Mouse (Mus musculus) cerebellum, adult 2 months (tissue): ENCODE measurements around the gene Elf4. TPM values are rescaled to one million over a fixed set of nuclear protein-coding genes. Genes with fewer than 3 reads are reported as not detected.
A peak's percentile ranks its signal among the peaks of the same experiment; 100 is the strongest.

ENCODE experiments used
- DNase-seq, 2 experiments: peaks; one replicate each; pipeline ENCODE4 v3.0.0; 2021
- H3K27ac ChIP-seq: fragments of 200-500 bp; 2 replicates; pipeline ENCODE4 v1.5.1; 2012; ENCODE audit warnings: low read length, control low read depth, inconsistent platforms; ENCODE audit not compliant: insufficient read depth
- H3K27me3 ChIP-seq: fragments of 200-500 bp; 2 replicates; pipeline ENCODE4 v1.6.1; 2012; ENCODE audit warnings: inconsistent platforms, mild to moderate bottlenecking, low read length, moderate library complexity; ENCODE audit not compliant: control insufficient read depth, insufficient read depth
- H3K4me1 ChIP-seq: fragments of 200-500 bp; 2 replicates; pipeline ENCODE4 v1.6.1; 2011; ENCODE audit warnings: low read length; ENCODE audit not compliant: control insufficient read depth, insufficient read depth
- H3K4me3 ChIP-seq: fragments of 200-500 bp; replicated peaks from 2 replicates; pipeline ENCODE3; 2011; ENCODE audit warnings: mild to moderate bottlenecking, low read depth, low read length, control low read depth; ENCODE audit not compliant: insufficient read depth
- CTCF ChIP-seq: fragments of 200-500 bp; IDR thresholded peaks from 2 replicates; pipeline ENCODE4 v1.5.1; 2011; ENCODE audit warnings: low read depth, mild to moderate bottlenecking, control low read depth, low read length, moderate library complexity, borderline replicate concordance; ENCODE audit not compliant: insufficient read depth
- POLR2A ChIP-seq: fragments of 200-500 bp; IDR thresholded peaks from 2 replicates; pipeline ENCODE4 v1.6.1; 2011; ENCODE audit warnings: low read length, control low read depth, borderline replicate concordance; ENCODE audit not compliant: insufficient read depth
- WGBS: fragments of 180-500 bp; shearing (Covaris S2); methylation state at CpG from one replicate; pipeline ENCODE4 v1.1.7; 2018; 5-methylcytosine and 5-hydroxymethylcytosine counted together
- polyA plus RNA-seq: library from polyadenylated mRNA; depleted of rRNA; stranded (reverse); fragments of >200 nt; gene quantifications from 2 replicates; pipeline ENCODE4 v1.2.3, GENCODE M21; 2012; rRNA removed

The Elf4 gene
- 0.36 and 0.38 TPM in 2 replicates for polyA plus RNA-seq

DNA sequence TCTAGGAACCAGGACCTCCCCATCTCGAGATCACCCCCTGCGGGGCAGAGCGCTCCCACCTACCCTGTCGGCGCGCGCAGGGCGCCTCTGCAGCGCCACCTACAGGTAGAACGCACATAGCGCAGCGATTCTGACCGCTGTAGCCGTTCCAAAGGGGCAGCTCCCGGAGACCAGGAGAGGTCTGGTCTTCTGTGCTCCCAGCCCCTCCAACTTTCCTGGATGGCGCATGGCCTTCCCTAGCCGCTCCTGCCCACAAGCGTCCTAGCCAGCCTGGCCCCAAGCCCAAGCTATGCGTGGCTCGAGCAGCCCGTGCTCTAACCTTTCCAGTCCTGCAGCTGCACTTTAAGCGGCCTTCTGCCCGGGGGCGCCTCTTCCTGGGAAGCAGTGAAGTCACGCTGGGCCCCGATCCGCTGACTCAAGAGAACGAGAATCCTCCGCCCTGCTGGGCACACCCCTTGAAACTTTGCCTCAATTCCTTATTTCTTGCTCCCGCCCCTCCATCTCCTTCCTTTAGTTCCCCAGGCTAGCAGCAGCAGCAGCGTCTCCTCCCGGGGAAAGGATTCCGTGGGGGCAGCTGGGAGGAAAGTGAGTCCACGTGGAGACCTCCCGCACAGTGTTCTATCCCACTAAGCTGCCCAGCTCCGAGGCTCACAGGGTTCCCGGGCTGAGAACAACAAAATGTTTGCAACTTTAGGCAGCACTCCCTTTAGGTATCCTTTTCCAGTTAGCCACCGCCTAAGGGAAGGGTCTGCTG, at the start of gene Elf4:
Gene Elf4, minus strand, starts transcription at position 379 of the 754 bp plus-strand sequence.
- WGBS, result 10% methylated on average over 38 of the region's 38 CpGs
- peak; percentile 33 to 54 for DNase-seq
- H3K4me3 ChIP-seq, result peak within 1 kb of the TSS; percentile 58
- H3K27ac ChIP-seq, result no peak within 1 kb of the TSS
- H3K27me3 ChIP-seq, result no peaks in the 10 kb centered on the region
- no peak for TF ChIP-seq POLR2A
- TF ChIP-seq CTCF, result peak; percentile 68
- no peaks in the 10 kb centered on the region for H3K4me1 ChIP-seq

- DNase-seq, result no peak
- no peak for TF ChIP-seq POLR2A
- no peak for TF ChIP-seq CTCF
- Histone ChIP-seq H3K4me3 (no peak overlapping the region), H3K27me3 (no peaks in the 10 kb centered on the region), H3K27ac (no peak overlapping the region), H3K4me1 (no peaks in the 10 kb centered on the region)
- 92% methylated on average over 8 of the region's 8 CpGs for WGBS
Observed at GRCm38 (mm10) chrX:48493763-48494162, 30.8 kb upstream of the Elf4 start.

GRCm38 (mm10) chrX:48481687-48482086, 18.8 kb upstream of the Elf4 start:
- WGBS, result 85% methylated on average over 7 of the region's 7 CpGs
- Histone ChIP-seq H3K4me1 (no peaks in the 10 kb centered on the region), H3K27ac (no peak overlapping the region), H3K4me3 (no peak overlapping the region), H3K27me3 (no peaks in the 10 kb centered on the region)
- TF ChIP-seq POLR2A (no peak), CTCF (no peak)
- no peak for DNase-seq

- Histone ChIP-seq H3K4me3 (no peak overlapping the region), H3K27ac (no peak overlapping the region), H3K27me3 (no peaks in the 10 kb centered on the region), H3K4me1 (no peaks in the 10 kb centered on the region)
- DNase-seq, result no peak
- WGBS, result 93% methylated on average over 4 of the region's 4 CpGs
- no peak for TF ChIP-seq CTCF
- no peak for TF ChIP-seq POLR2A
Observed at GRCm38 (mm10) chrX:48481095-48481494, 18.2 kb upstream of the Elf4 start.

- DNase-seq, result no peak
- 89% methylated on average over 3 of the region's 3 CpGs for WGBS
- H3K4me3 ChIP-seq, result no peak overlapping the region
- TF ChIP-seq POLR2A (no peak), CTCF (no peak)
- H3K27me3 ChIP-seq, result no peaks in the 10 kb centered on the region
- H3K4me1 ChIP-seq, result no peaks in the 10 kb centered on the region
- no peak overlapping the region for H3K27ac ChIP-seq
Observed at GRCm38 (mm10) chrX:48467355-48467946, 4.5 kb upstream of the Elf4 start.

DNA sequence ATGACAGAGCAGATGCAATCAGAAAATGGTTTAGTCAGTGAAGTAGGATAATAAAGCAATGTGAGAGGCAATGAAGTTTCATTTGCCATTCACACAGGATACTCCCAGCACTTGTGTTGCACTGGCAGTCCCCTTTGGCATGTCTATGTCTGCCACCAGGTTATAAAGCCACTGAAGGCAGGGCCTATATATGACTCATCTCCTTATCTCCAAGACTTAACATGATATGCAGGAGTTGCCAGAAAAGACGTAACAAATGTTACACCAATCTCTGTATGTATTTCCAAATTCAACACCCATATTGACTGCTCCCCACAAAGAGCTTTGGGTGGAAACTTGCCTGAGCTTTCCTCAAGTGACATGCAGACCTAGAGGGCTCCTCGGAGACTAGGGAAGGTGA, 3.2 kb upstream of the Elf4 start:
- H3K4me1 ChIP-seq, result no peaks in the 10 kb centered on the region
- 90% methylated on average over 2 of the region's 2 CpGs for WGBS
- no peak for TF ChIP-seq CTCF
- no peak for TF ChIP-seq POLR2A
- H3K4me3 ChIP-seq, result no peak overlapping the region
- DNase-seq, result no peak
- H3K27ac ChIP-seq, result no peak overlapping the region
- no peaks in the 10 kb centered on the region for H3K27me3 ChIP-seq

DNA sequence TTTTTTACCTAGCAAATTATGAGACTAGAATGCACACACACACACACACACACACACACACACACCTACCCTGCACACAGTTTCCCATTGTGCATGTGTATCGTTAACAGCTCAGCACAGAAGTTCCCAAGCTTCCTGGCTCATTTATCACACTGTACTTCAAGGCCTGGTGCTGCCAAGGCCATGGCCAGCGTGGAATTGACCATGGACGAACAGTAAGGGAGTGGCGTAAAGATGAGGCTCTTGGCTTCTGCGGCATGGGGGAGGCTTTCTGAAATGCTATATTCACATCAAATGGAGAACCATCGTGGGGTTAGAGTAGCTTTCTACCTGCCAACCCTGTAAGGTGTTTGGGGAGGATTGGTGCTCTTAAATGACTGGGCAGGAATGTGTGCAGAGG, 1.5 kb upstream of the Elf4 start:
- WGBS, result 94% methylated on average over 6 of the region's 6 CpGs
- Histone ChIP-seq H3K4me1 (no peaks in the 10 kb centered on the region), H3K27me3 (no peaks in the 10 kb centered on the region), H3K27ac (no peak overlapping the region), H3K4me3 (no peak overlapping the region)
- DNase-seq, result no peak
- TF ChIP-seq CTCF (no peak), POLR2A (no peak)

DNA sequence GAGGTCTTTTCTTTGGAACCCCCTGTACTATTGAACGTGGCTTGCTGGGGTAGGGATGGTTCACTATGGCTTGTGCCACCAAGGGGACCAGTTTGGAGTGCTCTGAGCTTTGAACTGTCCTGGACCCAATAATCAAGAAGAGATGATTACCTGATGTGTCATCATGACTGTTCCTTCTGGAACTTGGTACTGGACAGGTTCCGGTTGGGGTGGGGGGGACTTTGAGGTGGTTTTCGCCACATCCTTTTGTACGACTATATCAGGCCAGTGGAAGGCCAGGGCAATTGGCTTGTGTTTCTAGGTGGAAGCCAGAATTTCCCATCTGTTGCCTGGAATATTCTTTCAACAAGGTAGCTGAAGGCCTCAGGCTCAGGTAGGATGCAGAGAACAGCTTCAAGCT, 704 bp upstream of the Elf4 start:
- Histone ChIP-seq H3K27ac (no peak overlapping the region), H3K4me1 (no peaks in the 10 kb centered on the region), H3K27me3 (no peaks in the 10 kb centered on the region), H3K4me3 (no peak overlapping the region)
- DNase-seq, result no peak
- TF ChIP-seq CTCF, result no peak
- TF ChIP-seq POLR2A, result no peak
- WGBS, result 79% methylated on average over 4 of the region's 4 CpGs
